Mouse (Mus musculus) heart, adult 8-10 months (tissue): ENCODE measurements at regions not wholly inside any gene's neighbourhood (a gene's known extent, or its start where the extent isn't known, plus 50 kb on each side); places are given as distances from the start of the nearest gene placed in this dataset.

Source experiments
- DNase-seq: peaks from one replicate; pipeline ENCODE4 v3.0.0; 2022; ENCODE audit warnings: low spot score

GRCm38 (mm10) chr13:50314001-50314400 is 63.9 kb upstream of the Gm906 start:
- DNase-seq, result peak; percentile 33

DNA sequence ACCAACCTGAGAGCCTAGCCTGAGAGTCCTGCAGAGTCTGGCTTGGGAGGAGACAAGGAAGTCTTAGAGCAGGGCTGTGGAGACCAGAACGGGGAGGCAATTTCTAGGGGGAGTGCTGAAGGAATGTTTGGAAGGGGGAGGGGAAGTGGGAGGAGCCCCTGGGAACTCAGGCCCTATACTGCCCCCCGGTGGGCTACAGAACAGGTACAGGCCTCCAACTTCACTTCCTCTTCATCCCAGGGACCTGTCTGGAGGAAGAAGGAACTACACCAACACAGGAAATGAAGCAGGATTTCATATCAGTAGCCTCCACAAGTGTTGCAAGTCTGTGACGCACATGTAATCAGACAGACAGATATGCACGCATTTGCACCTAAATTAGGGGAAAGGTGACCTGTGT is 72.4 kb upstream of the Gm906 start:
- no peak for DNase-seq

- no peak for DNase-seq
These were observed 78.5 kb upstream of the Gm906 start for GRCm38 (mm10) chr13:50328614-50329013.

- DNase-seq, result no peak
These were observed 73.5 kb upstream of the Fbxw17 start for GRCm38 (mm10) chr13:50344121-50344520.

- DNase-seq, result no peak
These were observed 65.7 kb upstream of the Fbxw17 start for GRCm38 (mm10) chr13:50351946-50352345.

DNA sequence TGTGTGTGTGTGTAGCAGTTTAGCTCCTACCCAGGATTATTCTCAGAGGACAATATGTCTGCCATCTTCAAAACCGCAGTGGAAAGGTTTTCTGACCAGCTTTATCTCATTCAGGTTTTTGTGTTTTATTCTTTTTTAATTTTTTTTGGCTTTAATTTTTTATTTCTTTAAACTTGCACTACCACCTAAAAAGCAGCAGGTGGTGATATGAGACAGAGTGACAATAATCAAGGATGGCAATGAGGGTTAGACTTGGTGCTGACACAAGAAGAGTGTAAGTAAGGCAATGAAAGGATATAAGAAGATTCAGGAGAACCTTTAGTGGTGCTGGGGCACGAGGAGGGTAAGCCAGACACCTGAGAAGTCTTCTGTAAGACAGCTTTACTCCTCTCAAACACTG is 62.4 kb upstream of the Fbxw17 start:
- DNase-seq, result no peak

GRCm38 (mm10) chr13:50359536-50359935 is 58.1 kb upstream of the Fbxw17 start:
- no peak for DNase-seq
